Mouse (Mus musculus) kidney, adult 2 months (tissue): ENCODE measurements around the gene Asb8.

Source experiments
- CTCF ChIP-seq: fragments of 200-500 bp; conservative IDR thresholded peaks from 2 replicates; pipeline ENCODE4 v1.5.1; 2011; ENCODE audit warnings: low read depth, mild to moderate bottlenecking, control low read depth, low read length, moderate library complexity, mixed read lengths; ENCODE audit not compliant: insufficient read depth, insufficient read length
- POLR2A ChIP-seq: fragments of 200-500 bp; IDR thresholded peaks from one replicate; pipeline ENCODE4 v1.6.1; 2011; ENCODE audit warnings: low read depth, low read length, control low read depth

- TF ChIP-seq POLR2A (no peak), CTCF (no peak)
These were observed 17.1 kb downstream of the Asb8 start for GRCm38 (mm10) chr15:98148356-98148755.
